Mouse (Mus musculus): ENCODE measurements at regions not wholly inside any gene's neighbourhood (a gene's known extent, or its start where the extent isn't known, plus 50 kb on each side); places are given as distances from the start of the nearest gene placed in this dataset.
A peak's percentile ranks its signal among the peaks of the same experiment; 100 is the strongest.

GRCm38 (mm10) chr13:75204417-75204816 is 114.8 kb downstream of the Pcsk1 start:
- no peak overlapping the region for H3K27ac ChIP-seq (ENCODE audit: control insufficient read depth, insufficient read depth, low read depth, low read length)
- H3K27me3 ChIP-seq (ENCODE audit: control insufficient read depth, insufficient read depth, low read length), result no peaks in the 10 kb centered on the region
- no peaks in the 10 kb centered on the region for H3K36me3 ChIP-seq (ENCODE audit: control insufficient read depth, insufficient read depth, low read length)
- H3K4me3 ChIP-seq (ENCODE audit: control insufficient read depth, low read depth, low read length), result no peak overlapping the region
- TF ChIP-seq POLR2A (IDR thresholded peaks at IDR 0.05; ENCODE audit: control insufficient read depth, low read depth, low read length) (no peak), CTCF (IDR thresholded peaks at IDR 0.05; ENCODE audit: control insufficient read depth, insufficient read depth, insufficient replicate concordance, low read depth, low read length) (no peak)
- H3K4me1 ChIP-seq (ENCODE audit: control insufficient read depth, insufficient read depth, low read length), result no peaks in the 10 kb centered on the region

GRCm38 (mm10) chr13:75223944-75224343 is 134.3 kb downstream of the Pcsk1 start:
- TF ChIP-seq POLR2A (IDR thresholded peaks at IDR 0.05; ENCODE audit: control insufficient read depth, low read depth, low read length) (no peak), CTCF (IDR thresholded peaks at IDR 0.05; ENCODE audit: control insufficient read depth, insufficient read depth, insufficient replicate concordance, low read depth, low read length) (no peak)
- no peak overlapping the region for H3K27ac ChIP-seq (ENCODE audit: control insufficient read depth, insufficient read depth, low read depth, low read length)
- H3K4me3 ChIP-seq (ENCODE audit: control insufficient read depth, low read depth, low read length), result no peak overlapping the region
- H3K27me3 ChIP-seq (ENCODE audit: control insufficient read depth, insufficient read depth, low read length), result no peaks in the 10 kb centered on the region
- H3K36me3 ChIP-seq (ENCODE audit: control insufficient read depth, insufficient read depth, low read length), result no peaks in the 10 kb centered on the region
- no peaks in the 10 kb centered on the region for H3K4me1 ChIP-seq (ENCODE audit: control insufficient read depth, insufficient read depth, low read length)

GRCm38 (mm10) chr13:75225581-75226297 is 136.1 kb downstream of the Pcsk1 start:
- TF ChIP-seq CTCF (IDR thresholded peaks at IDR 0.05; ENCODE audit: control insufficient read depth, insufficient read depth, insufficient replicate concordance, low read depth, low read length), result no peak
- no peak for TF ChIP-seq POLR2A (IDR thresholded peaks at IDR 0.05; ENCODE audit: control insufficient read depth, low read depth, low read length)
- Histone ChIP-seq H3K27me3 (ENCODE audit: control insufficient read depth, insufficient read depth, low read length) (no peaks in the 10 kb centered on the region), H3K36me3 (ENCODE audit: control insufficient read depth, insufficient read depth, low read length) (no peaks in the 10 kb centered on the region)

GRCm38 (mm10) chr13:75227616-75228277 is 138.1 kb downstream of the Pcsk1 start:
- H3K27ac ChIP-seq (ENCODE audit: control insufficient read depth, insufficient read depth, low read depth, low read length), result no peak overlapping the region
- no peaks in the 10 kb centered on the region for H3K36me3 ChIP-seq (ENCODE audit: control insufficient read depth, insufficient read depth, low read length)
- no peaks in the 10 kb centered on the region for H3K4me1 ChIP-seq (ENCODE audit: control insufficient read depth, insufficient read depth, low read length)
- TF ChIP-seq CTCF (IDR thresholded peaks at IDR 0.05; ENCODE audit: control insufficient read depth, insufficient read depth, insufficient replicate concordance, low read depth, low read length), result peak; percentile 58; the same call in 1 of the 2 replicates
- no peak for TF ChIP-seq POLR2A (IDR thresholded peaks at IDR 0.05; ENCODE audit: control insufficient read depth, low read depth, low read length)
- H3K4me3 ChIP-seq (ENCODE audit: control insufficient read depth, low read depth, low read length), result no peak overlapping the region
- no peaks in the 10 kb centered on the region for H3K27me3 ChIP-seq (ENCODE audit: control insufficient read depth, insufficient read depth, low read length)

More at GRCm38 (mm10) chr13:75225581-75226297, 136.1 kb downstream of the Pcsk1 start:
- Histone ChIP-seq H3K4me3 (ENCODE audit: control insufficient read depth, low read depth, low read length) (no peak overlapping the region), H3K4me1 (ENCODE audit: control insufficient read depth, insufficient read depth, low read length) (no peaks in the 10 kb centered on the region), H3K27ac (ENCODE audit: control insufficient read depth, insufficient read depth, low read depth, low read length) (no peak overlapping the region)

GRCm38 (mm10) chr13:75236424-75236823 is 146.8 kb downstream of the Pcsk1 start:
- TF ChIP-seq CTCF (IDR thresholded peaks at IDR 0.05; ENCODE audit: control insufficient read depth, insufficient read depth, insufficient replicate concordance, low read depth, low read length), result no peak
- TF ChIP-seq POLR2A (IDR thresholded peaks at IDR 0.05; ENCODE audit: control insufficient read depth, low read depth, low read length), result no peak
- no peak overlapping the region for H3K4me3 ChIP-seq (ENCODE audit: control insufficient read depth, low read depth, low read length)
- H3K36me3 ChIP-seq (ENCODE audit: control insufficient read depth, insufficient read depth, low read length), result no peaks in the 10 kb centered on the region
- no peak overlapping the region for H3K27ac ChIP-seq (ENCODE audit: control insufficient read depth, insufficient read depth, low read depth, low read length)
- H3K4me1 ChIP-seq (ENCODE audit: control insufficient read depth, insufficient read depth, low read length), result no peaks in the 10 kb centered on the region
- no peaks in the 10 kb centered on the region for H3K27me3 ChIP-seq (ENCODE audit: control insufficient read depth, insufficient read depth, low read length)

Data from testis, adult 2 months (tissue).